In genomic region chr11:71541178-71541845, GRCm38 (mm10) we compare ENCODE assay signal across 14 mouse cellular contexts.
DNase-seq lines count a peak whose midpoint lies in the region; ATAC-seq lines count a peak whose summit lies in the region.
"Had no signal": no experiment of that assay in that cellular context is flagged by ENCODE, and none has a peak within 500 bp of the region (broad histone marks: within the 10 kb centered on the region; RNA-seq: fewer than 3 reads in every experiment).

No protein-coding gene starts in this region.

- H3K27ac ChIP-seq in forebrain, embryonic 15.5 days (replicated peaks), result 0 out of 2 replicates have a peak overlapping the region, but pooled peaks have one; percentile 21
- H3K27ac ChIP-seq in midbrain, embryonic 13.5 days, result no peak overlapping the region
- H3K27ac ChIP-seq: heart, embryonic 10.5 days; hindbrain, embryonic 14.5 days; macrophage had no signal

- H3K9me3 ChIP-seq in forebrain, embryonic 15.5 days, result peaks cover 10% of the 10 kb centered on the region; the same call in 1 of the 2 replicates
- 0 out of 2 replicates have a peak, but pooled peaks cover 2% of the 10 kb centered on the region for H3K9me3 ChIP-seq in midbrain, embryonic 13.5 days

- DNase-seq in frontal cortex, adult 2 months (ENCODE audit: extremely low spot score in 1 of 2, low spot score in 1 of 2), result peak; percentile 12 to 43
- peak; percentile 5 to 19 for DNase-seq in left cerebral cortex, adult 8-10 months (ENCODE audit: low spot score in 2 of 2)
- no peak for DNase-seq in left cerebral cortex, postnatal 36 days (ENCODE audit: low spot score in 2 of 2)
- peak; percentile 24 to 29 for DNase-seq in right cerebral cortex, adult 2 months (ENCODE audit: low spot score in 2 of 2)
- DNase-seq: liver; spleen, adult 18-20 months had no signal

- intact Hi-C loops in left cerebral cortex, postnatal 36 days (cut with DNase I), result no loop called here

- no peak overlapping the region for H3K4me3 ChIP-seq in forebrain, embryonic 15.5 days
- no peak overlapping the region for H3K4me3 ChIP-seq in midbrain, embryonic 13.5 days (replicated peaks)
- H3K4me3 ChIP-seq: erythroblast, embryonic 14.5 days; heart, embryonic 10.5 days had no signal

- H3K27me3 ChIP-seq in forebrain, embryonic 15.5 days, result no peaks in the 10 kb centered on the region
- H3K27me3 ChIP-seq in midbrain, embryonic 13.5 days, result no peaks in the 10 kb centered on the region

- no peak overlapping the region for H3K9ac ChIP-seq in forebrain, embryonic 15.5 days (replicated peaks)
- no peak overlapping the region for H3K9ac ChIP-seq in midbrain, embryonic 13.5 days (replicated peaks)
- H3K9ac ChIP-seq: hindbrain, embryonic 14.5 days had no signal

- 30% methylated on average over 6 of the region's 6 CpGs for WGBS in forebrain, embryonic 15.5 days
- 60% methylated on average over 6 of the region's 6 CpGs for WGBS in midbrain, embryonic 13.5 days

- H3K36me3 ChIP-seq in forebrain, embryonic 15.5 days, result no peaks in the 10 kb centered on the region
- no peaks in the 10 kb centered on the region for H3K36me3 ChIP-seq in midbrain, embryonic 13.5 days
- H3K36me3 ChIP-seq: heart, embryonic 10.5 days had no signal

- peaks cover 8% of the 10 kb centered on the region for H3K4me1 ChIP-seq in forebrain, embryonic 15.5 days
- no peaks in the 10 kb centered on the region for H3K4me1 ChIP-seq in midbrain, embryonic 13.5 days (replicated peaks)

- H3K4me2 ChIP-seq in forebrain, embryonic 15.5 days (replicated peaks), result no peak overlapping the region
- no peak overlapping the region for H3K4me2 ChIP-seq in midbrain, embryonic 13.5 days (replicated peaks)
- H3K4me2 ChIP-seq: hindbrain, embryonic 14.5 days had no signal

- no peak for ATAC-seq in frontal cortex, adult (ENCODE audit: low TSS enrichment)
- ATAC-seq in forebrain, embryonic 15.5 days (replicated peaks), result peak; percentile 72
- no peak for ATAC-seq in megakaryocyte progenitor cell, adult 5-6 weeks (replicated peaks; ENCODE audit: poor library complexity)
- no peak for ATAC-seq in midbrain, embryonic 13.5 days

Comparison
In these comparisons a context has a peak if more than half of its experiments do, and no peak if none do; other contexts are left out.
1. DNase-seq: peak in frontal cortex, adult 2 months (2 of 2), left cerebral cortex, adult 8-10 months (2 of 2) and right cerebral cortex, adult 2 months (2 of 2); none in left cerebral cortex, postnatal 36 days (0 of 2).